Mouse (Mus musculus) cerebellum, adult (tissue): Measurements from ENCODE around the gene Vmn1r235.
A peak's percentile ranks its signal among the peaks of the same experiment; 100 is the strongest.
"Not testable (repeated sequence)": the region's sequence is repeated elsewhere in the genome, so short reads cannot be mapped to it uniquely, and the experiment has no call there.

ENCODE experiments used
- ATAC-seq: cut with Nextera tagmentation; 2 replicates; pipeline ENCODE4 v1.9.2; 2017; ENCODE audit warnings: mild to moderate bottlenecking, moderate library complexity, mixed read lengths; ENCODE audit not compliant: insufficient number of reproducible peaks, low FRiP score, low TSS enrichment

Gene Vmn1r235

DNA sequence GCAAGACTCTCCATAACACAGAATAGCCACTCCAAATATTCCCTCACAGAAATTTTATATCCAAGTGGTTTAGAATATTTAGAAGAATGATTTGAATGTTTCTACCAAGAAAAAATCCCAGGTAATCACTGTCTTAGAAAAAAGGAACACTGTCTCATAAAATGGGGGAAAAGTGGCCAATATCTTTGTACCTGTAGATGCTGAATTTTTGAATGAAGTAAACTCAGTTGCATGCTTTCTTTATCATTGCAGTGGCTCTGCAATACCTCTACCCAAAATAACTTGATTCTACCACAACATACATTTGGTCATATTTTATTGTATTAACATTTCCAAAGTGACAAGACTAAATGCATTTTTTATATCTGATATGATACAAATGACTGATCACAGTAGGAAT, at the start of gene Vmn1r235:
Gene Vmn1r235, plus strand, starts transcription at position 301 of the 400 bp plus-strand sequence.
- no peak for ATAC-seq

DNA sequence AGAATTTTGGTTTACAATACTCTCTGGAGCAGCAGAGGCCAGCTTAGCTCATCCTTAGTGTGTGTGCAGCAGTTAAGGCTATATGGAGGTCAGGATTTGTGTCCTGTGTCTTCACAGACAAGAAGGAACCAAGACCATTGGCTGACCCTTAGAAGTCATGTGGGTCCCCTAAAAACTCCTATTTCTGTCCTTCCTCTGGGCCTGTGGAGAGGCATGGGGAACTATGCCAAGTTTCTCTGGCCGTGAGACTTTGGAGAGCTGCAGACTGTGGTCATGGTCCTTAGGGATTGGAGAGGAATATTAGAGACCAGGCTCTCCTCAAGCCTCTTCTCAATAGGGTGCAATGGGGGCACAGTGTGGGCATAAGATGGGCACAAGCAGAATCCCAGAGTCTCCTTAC, 45.1 kb upstream of the Vmn1r235 start:
- ATAC-seq = not testable (repeated sequence)

DNA sequence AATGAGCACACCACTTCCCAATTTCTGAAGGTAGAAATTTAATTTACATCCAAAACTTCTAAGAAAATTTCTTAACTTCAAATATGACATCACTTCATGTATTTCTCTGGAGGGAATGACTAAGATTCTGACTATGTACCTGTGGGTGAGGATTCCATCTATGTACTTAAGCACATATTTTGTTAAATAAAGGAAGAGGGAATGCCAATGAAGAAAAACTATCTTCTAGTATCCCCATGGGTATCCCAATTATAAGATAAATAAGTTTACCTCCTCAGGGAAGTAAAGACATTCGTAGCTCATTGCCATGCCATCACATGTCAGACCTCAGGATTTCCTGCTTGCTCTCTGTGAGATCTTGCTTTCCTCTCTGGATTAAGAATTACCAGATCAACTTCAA, 30.4 kb upstream of the Vmn1r235 start, which contains the start of gene Vmn1r234:
Gene Vmn1r234, plus strand, starts transcription at position 301 of the 400 bp plus-strand sequence.
- no peak for ATAC-seq

DNA sequence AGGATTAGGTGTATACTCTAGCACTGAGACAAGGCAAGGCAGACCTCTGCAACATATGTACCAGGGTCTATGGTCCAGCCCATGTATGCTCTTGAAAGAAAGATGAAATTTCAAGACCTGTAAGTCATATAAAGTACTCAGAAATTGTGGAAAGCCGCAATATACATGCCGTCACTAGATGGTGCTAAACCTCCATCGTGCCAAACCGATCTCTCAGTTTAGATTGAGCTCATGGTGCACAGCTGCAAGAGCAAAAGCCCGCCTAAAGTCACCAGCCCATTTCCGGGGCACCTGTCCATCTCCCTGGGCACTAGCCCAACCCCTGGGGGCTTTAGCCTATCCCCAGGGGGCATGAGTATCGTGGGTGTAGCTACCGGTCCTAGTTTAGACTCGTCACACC, 24.6 kb upstream of the Vmn1r235 start:
- no peak for ATAC-seq

DNA sequence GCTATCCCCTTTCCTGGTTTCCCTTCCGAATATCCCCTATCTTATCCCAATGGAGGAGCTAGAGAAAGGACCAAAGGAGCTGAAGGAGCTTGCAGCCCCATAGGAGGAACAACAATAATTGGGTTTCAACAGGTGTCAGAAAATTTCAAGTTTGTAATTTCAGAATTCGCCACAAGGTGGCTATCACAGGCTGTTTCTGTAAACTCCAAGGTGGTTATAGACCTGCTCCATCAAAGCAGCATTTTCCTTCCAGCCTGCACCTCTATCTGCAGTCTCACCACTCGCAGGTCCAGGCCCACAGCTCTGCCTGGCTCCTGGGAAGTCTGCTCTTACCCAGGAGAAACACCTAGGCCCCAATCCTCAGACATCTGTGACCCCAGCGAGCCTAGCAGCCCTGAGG, 15.9 kb downstream of the Vmn1r235 start:
- ATAC-seq = peak; percentile 64; the same call in 1 of the 2 replicates

DNA sequence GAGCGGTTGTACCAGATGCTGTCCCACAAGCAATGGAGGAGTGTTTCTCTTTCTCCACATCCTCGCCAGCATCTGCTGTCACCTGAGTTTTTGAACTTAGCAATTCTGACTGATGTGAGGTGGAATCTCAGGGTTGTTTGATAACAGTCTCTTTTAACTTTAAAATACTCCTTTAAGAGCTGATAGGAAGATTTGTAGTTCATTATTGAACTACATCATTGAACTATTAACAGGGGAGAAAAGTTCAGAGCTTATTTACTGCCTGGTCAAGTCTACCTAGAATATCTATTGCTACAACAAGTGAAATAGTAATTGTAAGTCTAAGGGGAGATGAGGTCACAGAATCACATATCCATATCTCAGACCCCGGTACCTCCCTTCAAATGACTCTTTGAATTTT, 26.4 kb downstream of the Vmn1r235 start, which contains the start of gene Vmn1r236:
Gene Vmn1r236, plus strand, starts transcription at position 301 of the 400 bp plus-strand sequence.
- no peak for ATAC-seq

DNA sequence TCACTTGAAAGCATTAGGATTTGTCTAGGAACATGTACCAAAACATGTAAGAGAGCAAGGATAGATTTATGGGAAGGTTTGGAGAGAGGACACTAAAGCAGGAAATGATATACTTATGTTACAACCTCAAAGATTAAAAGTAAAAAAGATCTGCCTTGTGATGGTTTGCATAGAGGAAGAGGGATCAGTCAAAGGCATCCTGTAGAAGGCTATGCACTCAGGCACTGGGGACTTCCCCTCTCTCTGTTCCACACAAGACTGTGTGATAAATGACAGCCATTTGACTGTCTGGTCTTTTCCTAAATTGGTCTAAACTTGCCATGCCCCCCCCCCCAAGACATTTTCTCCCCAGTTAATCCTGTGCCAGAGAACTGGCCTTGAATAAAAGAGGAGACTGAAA, 28.2 kb downstream of the Vmn1r235 start:
- no peak for ATAC-seq

DNA sequence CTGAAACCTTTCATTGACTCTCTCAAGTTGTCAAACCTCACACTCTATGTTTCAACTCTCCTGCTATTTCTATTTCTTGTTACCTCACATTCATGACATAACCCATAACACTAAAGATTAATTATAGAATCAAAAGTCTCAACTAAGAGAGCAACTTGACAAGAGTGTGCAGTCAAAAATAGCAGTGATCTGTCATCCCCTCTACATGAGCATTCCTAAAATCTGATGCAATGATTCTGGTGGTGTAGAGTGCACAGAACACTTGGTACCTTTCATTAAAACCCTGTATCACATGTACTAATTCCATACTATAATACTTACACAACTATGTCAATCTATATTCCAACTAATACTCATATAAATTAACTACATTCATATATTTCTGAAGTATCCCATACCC, 33.5 kb downstream of the Vmn1r235 start:
- ATAC-seq = no peak

DNA sequence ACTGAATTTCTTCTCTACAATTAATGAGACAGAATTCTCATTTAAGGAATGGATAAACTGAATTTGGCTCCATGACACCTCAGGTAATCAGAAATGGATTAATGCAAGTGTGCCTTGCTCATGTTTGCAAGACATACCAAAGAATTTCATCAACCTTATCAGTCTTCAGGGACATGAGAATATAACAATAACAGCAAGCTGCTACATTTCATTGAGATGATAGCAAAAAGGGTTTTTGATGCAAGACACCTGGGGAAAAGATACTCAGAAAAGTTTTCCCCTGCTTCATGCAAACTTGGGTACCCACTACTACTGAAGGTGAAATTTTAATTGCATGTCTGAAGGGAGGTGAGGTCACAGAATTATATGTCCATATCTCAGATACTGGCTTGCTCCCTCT, 55.4 kb downstream of the Vmn1r235 start, which contains the start of gene Vmn1r237:
Gene Vmn1r237, plus strand, starts transcription at position 301 of the 400 bp plus-strand sequence.
- ATAC-seq = no peak
